Mouse (Mus musculus): ENCODE results near the gene Gm28230.

Gene Gm28230

DNA sequence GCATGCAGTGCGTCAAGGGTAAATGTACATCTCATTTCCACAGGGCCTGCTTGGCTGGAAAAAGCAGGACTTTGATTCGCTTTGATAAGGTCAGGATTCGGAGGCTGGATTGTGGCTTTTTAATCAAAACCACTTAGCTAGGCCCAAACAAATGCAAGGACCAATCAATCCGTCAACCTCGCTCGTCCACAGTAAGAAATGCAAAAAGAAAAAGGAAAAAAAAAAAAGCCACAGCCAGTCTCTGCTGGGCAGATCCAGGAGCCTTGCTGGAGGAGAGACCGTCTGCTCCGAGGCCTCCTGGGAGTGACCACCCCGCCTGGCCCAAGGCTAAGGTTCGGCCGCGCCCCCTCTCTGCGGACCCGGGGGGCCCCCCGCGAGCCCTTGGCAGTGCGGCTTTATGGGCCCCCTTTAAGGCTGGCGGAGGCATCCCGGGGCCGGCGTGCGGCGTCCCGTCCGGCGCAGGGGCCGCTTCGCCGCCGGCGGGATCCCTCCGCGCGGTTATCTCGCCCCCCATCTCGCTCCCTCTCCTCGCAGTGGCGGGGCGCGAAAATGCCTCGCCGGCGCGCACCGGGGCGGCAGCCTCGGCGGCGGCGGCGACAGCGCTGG, 22.0 kb upstream of the Gm28230 start, which contains the start of gene Hoxd8:
TSS of gene Hoxd8 (plus strand) at position 223 of the 606 bp plus-strand sequence.
- no peak for DNase-seq (ENCODE audit: low spot score)

- DNase-seq (ENCODE audit: low spot score) = no peak
Measured at GRCm38 (mm10) chr2:74704999-74705466, 21.5 kb upstream of the Gm28230 start.

DNA sequence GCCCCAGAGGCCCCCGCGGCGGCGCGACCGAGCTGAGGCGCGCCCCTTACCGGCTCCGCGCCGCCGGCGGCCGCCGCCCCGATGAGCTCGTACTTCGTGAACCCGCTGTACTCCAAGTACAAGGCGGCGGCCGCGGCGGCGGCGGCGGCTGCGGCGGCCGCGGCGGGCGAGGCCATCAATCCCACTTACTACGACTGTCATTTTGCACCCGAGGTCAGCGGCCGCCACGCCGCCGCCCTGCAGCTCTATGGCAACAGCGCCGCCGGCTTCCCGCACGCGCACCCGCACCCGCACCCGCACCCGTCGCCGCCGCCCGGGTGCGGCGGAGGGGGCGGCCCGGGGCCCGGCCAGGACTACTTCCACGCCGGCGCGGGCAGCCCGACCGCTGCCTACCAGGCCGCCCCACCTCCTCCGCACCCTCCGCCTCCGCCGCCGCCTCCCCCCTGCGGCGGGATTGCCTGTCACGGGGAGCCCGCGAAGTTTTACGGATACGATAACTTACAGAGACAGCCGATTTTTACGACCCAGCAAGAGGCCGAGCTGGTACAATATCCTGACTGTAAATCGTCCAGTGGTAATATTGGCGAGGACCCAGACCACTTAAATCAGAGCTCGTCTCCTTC, 20.9 kb upstream of the Gm28230 start:
- no peak for DNase-seq (ENCODE audit: low spot score)

DNA sequence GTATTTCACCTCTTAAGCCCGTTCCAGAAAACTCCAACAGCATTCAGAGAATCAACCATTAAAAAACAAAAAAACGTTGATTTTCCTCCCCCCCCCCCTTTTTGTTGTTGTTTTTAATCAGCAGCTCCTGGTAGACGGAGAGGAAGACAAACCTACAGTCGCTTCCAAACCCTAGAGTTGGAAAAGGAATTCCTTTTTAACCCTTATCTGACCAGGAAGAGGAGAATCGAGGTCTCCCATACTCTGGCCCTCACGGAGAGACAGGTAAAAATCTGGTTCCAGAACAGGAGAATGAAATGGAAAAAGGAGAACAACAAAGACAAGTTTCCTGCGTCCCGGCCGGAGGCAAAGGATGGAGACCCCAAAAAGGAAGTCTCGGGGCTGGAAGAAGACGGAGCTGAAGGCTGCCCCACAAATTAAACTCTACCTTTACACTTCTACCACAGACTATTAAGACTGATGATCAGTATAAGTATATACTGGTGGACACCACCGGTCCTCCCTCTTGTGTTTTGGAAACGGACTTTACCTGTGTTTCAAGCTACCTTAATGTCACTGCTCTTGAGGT, 20.1 kb upstream of the Gm28230 start:
- DNase-seq (ENCODE audit: low spot score) = no peak

DNA sequence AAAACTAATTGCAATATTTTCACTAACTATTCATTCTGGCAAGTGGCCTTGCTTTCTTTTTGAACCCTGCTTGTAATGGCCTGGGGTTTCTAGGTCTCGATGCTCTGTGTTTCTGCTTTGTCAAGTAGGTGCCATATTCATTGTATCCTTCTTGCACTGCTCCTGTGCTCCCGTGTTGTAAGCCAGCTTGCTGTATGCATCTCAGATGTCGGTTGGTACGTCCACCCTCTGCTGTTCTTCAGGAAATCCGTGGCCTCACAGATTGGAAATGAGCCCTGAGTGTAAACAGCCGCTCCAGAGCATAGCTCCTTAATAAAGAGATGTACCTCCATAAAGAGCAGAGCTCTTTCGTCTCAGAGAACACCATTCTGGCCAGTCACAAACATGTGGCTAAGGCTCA, 18.9 kb upstream of the Gm28230 start:
- DNase-seq (ENCODE audit: low spot score) = no peak

GRCm38 (mm10) chr2:74708676-74709075, 17.9 kb upstream of the Gm28230 start:
- no peak for DNase-seq (ENCODE audit: low spot score)

GRCm38 (mm10) chr2:74709465-74710419, 16.8 kb upstream of the Gm28230 start:
- no peak for DNase-seq (ENCODE audit: low spot score)

GRCm38 (mm10) chr2:74710929-74711543, 15.5 kb upstream of the Gm28230 start:
- DNase-seq (ENCODE audit: low spot score) = no peak

DNA sequence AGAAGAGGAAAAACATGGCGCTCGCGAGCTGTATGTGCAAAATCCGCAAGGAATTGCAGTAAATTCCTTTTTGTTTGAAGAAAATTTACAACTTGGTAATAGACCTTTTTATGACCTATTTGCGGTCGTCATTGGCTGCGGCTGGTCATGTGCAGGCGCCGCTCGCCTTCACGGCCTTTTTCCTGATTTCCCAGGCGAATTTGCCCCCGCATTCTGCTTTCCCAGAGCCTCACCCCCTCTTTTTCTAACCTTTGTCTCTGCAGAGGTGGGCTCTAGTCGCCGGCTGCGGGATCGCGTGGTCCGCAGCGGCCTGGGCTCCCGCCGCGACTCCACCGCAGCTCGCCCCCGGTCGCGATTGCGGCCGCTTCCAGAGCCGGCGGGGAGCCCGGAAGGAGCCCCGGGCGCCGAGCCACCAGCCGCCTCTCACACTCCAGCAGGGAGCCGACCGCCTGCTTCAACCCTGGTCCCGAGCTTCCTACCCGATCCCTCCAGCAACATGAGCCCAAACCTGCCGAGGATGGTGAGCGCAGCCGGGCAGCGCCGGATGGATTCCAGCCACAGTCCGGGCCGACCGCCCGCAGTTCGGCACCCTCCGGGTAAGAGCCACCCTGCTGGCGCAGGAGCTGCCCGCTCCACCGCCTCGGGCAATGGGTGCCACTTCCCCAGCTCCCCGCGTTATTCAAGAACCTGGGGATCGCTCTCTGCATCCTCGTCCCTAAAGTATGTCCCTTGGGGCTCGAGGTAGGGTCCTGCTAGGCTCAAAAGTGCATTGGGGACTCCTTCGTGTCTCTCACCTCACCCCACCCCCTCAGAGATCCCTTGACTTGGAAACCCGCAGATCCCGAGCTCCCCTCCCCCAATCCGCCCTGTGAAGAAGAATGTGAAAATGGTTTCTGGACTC, 14.6 kb upstream of the Gm28230 start, which contains the start of the genes Hoxd3 and Hoxd4:
TSS of gene Hoxd3 (plus strand) at position 207 of the 901 bp plus-strand sequence.
TSS of gene Hoxd4 (plus strand) at position 209 of the 901 bp plus-strand sequence.
- no peak for DNase-seq (ENCODE audit: low spot score)

DNA sequence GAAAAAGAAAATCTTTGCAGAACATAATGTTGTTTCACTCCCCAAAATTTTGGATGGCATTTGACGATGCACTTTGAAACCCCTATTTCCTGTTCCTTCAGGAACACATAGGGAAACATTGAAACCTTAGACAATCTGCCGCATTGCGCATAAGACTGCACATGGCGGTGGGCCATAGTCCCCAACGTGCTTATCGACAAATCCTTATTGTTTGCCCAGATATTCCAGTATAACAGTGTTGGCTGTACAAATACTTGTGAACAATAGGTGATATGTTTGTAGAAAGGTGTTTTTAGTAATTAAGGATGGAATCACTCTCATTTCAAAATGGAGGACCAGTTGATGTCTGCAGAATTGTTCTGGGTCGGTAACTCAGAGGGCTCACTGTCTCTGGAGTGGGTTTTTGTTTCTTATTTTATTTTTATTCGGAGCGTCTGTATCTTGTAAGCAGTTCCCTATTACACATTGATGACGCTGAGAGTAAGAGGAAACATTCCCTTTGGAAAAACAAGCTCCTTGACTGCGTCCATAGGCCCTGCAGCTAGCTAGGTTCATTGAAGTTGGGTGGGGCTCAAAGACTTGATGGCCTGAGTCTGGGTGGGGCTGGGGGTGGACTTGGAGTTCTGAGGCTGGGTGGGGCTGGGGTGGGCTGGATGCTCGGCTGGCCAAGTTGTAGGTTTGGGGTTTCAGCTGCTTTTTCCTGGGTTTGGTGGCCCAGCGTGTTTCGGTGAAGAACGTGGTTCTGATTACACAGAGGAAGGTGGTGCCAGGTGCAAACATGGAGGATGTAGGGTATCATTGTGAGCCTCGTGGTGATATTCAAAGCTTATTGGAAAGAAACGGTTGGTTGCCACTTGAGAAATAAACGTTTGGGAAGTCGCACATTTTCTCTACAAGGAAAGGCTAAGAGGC, 13.0 kb upstream of the Gm28230 start:
- no peak for DNase-seq (ENCODE audit: low spot score)

DNA sequence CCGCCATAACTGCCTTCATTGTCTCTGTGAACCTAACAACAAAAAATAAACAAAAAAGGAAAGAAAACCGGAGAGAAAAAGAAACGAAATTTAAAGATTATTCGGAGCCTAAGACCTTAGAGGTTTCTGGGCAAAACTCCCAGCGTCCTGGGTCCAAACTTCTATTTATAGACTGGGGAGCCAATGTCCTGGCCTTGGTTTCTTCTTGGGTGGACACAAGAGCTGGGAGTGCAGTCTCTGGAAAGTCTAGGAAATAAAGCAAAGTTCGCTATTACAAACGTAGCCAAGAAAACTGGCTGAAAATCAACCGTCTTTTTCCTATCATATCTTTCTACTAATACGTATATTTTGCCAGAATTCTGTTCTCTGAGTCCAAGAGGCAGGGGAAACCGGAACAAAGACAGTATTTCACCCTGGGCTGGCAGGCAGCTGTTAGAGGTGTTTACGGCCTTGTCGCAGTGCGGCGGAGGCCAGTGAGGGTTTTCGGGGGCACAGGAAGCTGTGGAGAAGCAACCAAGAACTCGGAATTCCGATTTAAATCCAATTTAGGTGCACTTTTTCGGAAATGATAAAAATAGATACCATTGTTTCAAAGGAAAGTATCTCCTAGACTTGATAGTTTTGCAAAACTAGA, 12.3 kb upstream of the Gm28230 start:
- no peak for DNase-seq (ENCODE audit: low spot score)

DNA sequence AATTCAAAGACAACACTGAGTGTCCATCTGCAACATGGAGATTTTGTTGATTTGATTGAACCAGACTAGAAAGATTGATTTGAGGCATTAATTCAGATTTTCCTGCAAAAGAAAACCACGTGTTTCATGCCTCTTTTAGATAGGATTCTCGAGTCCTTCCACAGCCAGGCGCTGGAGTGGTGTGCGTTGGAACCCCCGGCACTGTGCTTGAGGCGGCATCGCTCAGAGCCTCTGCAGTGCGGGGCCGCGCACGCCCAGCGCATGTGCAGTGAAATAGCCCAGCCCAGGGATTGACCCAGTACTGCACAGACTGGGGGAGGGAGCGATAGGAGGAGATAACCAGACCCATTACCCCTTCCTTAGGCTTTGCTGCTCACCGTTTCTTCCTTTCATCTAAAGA, 11.6 kb upstream of the Gm28230 start:
- no peak for DNase-seq (ENCODE audit: low spot score)

- DNase-seq (ENCODE audit: low spot score) = no peak
Measured at GRCm38 (mm10) chr2:74715504-74716241, 10.9 kb upstream of the Gm28230 start.

DNA sequence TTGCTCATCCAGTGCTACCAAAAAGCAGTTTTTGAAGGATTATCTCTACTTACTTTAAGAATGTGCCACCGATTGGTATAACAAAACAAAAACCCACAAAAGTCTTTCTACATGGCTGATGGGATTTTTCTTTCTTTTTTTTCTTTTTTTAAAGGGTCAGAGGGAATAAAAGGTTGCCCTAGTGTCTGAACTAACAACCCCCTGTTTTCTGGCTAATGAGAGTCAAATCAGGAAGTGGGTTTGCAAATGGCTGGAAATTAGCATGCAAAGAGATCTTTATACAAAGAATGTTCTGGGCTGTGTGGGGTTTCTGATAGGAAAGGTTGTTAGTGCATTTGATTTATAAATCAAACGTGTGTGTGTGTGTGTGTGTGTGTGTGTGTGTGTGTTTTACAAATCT, 6.1 kb upstream of the Gm28230 start:
- no peak for DNase-seq (ENCODE audit: low spot score)

DNA sequence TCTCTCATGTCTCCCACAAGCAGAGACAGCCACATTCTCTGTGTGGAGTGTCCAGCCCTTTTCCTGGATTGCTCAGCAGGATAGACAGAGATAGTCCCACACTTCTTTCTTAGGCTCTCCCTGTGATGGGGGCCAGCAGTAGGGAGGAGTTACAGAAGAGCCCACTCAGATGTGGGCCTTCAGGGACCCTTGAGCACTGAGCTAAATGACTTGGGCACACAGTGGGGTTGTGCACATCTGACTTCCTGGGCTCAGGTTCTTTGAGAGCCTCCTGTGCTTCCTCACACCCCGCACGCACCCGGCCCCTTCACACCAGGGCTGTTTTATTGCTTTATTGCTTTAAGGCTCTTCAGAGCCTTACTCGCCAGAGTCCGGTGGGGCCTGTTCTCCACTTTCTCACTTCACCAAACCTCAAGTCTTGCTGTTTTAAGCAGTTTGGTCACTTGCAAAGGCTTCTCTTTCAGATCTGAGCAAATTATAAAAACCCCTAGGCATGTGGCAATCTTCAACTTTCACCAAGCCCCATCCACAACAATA, 5.5 kb upstream of the Gm28230 start:
- no peak for DNase-seq (ENCODE audit: low spot score)

- no peak for DNase-seq (ENCODE audit: low spot score)
Measured at GRCm38 (mm10) chr2:74721882-74722281, 4.6 kb upstream of the Gm28230 start.

DNA sequence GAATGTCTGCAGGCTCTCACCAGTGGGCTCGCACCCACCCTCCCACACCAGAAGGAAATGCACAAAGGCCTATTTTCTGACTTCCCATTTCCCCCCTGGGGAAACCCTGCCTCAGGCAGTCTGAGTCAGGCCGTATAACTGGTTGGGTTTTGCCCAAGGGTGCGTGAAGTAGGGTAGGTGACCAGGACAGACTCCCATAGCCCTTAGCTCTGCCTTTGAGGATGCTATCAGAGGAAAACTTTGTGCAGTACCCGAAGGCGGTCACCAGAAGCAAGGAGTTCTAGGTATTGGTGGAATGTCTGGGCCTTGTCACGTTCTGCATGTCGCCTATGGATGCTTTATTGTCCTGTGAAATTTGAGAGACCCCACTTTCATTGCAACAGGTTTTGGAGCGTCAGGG, 3.6 kb upstream of the Gm28230 start:
- DNase-seq (ENCODE audit: low spot score) = no peak

Measured in spleen, adult 12 weeks (tissue).